Mouse (Mus musculus): ENCODE data around the gene Reg3g. TPM values are rescaled to one million over a fixed set of nuclear protein-coding genes. Genes with fewer than 3 reads are reported as not detected.

Gene Reg3g
- polyA plus RNA-seq, 1 experiment: not detected

DNA sequence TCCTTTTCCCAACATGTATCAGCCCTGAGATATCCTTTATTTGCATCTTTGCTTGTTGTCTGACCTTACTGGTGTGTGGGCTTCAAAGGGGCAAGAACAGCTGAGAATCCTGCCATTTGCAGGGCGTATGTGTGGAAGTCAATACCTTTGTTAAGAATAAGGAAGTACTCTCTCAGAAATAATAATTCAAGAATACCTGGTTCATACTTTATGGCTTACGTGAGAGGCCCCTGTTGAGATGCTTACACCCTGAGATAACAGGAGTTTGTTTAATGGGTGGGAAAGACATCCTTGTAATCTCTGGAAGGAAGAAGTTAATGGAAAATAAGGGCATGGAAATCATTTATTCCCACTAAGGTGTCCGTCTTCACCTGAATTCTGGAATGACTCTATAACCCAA lies 26.0 kb upstream of the Reg3g start:
- no peak overlapping the region for H3ac ChIP-seq (ENCODE audit: control insufficient read depth, insufficient read length, low read depth)
- no peak overlapping the region for H3K4me3 ChIP-seq (ENCODE audit: insufficient read depth, poor library complexity, severe bottlenecking)
- TF ChIP-seq USF1 (IDR thresholded peaks at IDR 0.05; ENCODE audit: low read depth) (no peak), MYOG (IDR thresholded peaks at IDR 0.05; ENCODE audit: control insufficient read depth, extremely low read depth, insufficient read length) (no peak)
- H3K79me2 ChIP-seq (ENCODE audit: control insufficient read depth, insufficient read depth): no peaks in the 10 kb centered on the region
- no peaks in the 10 kb centered on the region for H3K27me3 ChIP-seq (ENCODE audit: control insufficient read depth, insufficient read depth, insufficient read length)
- H3K36me3 ChIP-seq (ENCODE audit: control insufficient read depth, insufficient read depth): no peaks in the 10 kb centered on the region
- H3K79me3 ChIP-seq (ENCODE audit: low read depth): no peaks in the 10 kb centered on the region

GRCm38 (mm10) chr6:78469287-78469686 lies 615 bp upstream of the Reg3g start:
- no peaks in the 10 kb centered on the region for H3K79me3 ChIP-seq (ENCODE audit: low read depth)

GRCm38 (mm10) chr6:78463266-78463665 lies 5.4 kb downstream of the Reg3g start:
- TF ChIP-seq MYOG (IDR thresholded peaks at IDR 0.05; ENCODE audit: control insufficient read depth, extremely low read depth, insufficient read length): no peak
- no peaks in the 10 kb centered on the region for H3K27me3 ChIP-seq (ENCODE audit: control insufficient read depth, insufficient read depth, insufficient read length)
- no peaks in the 10 kb centered on the region for H3K79me3 ChIP-seq (ENCODE audit: low read depth)
- H3ac ChIP-seq (ENCODE audit: control insufficient read depth, insufficient read length, low read depth): no peak overlapping the region
- H3K36me3 ChIP-seq (ENCODE audit: control insufficient read depth, insufficient read depth): no peaks in the 10 kb centered on the region
- H3K79me2 ChIP-seq (ENCODE audit: control insufficient read depth, insufficient read depth): no peaks in the 10 kb centered on the region
- no peak overlapping the region for H3K4me3 ChIP-seq (ENCODE audit: insufficient read depth, poor library complexity, severe bottlenecking)

More at GRCm38 (mm10) chr6:78469287-78469686, 615 bp upstream of the Reg3g start:
- Histone ChIP-seq H3K36me3 (ENCODE audit: control insufficient read depth, insufficient read depth) (no peaks in the 10 kb centered on the region), H3ac (ENCODE audit: control insufficient read depth, insufficient read length, low read depth) (no peak overlapping the region), H3K27me3 (ENCODE audit: control insufficient read depth, insufficient read depth, insufficient read length) (no peaks in the 10 kb centered on the region), H3K79me2 (ENCODE audit: control insufficient read depth, insufficient read depth) (no peaks in the 10 kb centered on the region), H3K4me3 (ENCODE audit: insufficient read depth, poor library complexity, severe bottlenecking) (no peak overlapping the region)
- TF ChIP-seq CEBPB (IDR thresholded peaks at IDR 0.05; ENCODE audit: low read depth) (no peak), CTCF (IDR thresholded peaks at IDR 0.05; ENCODE audit: control insufficient read depth, insufficient read depth, insufficient read length) (no peak), MYOG (IDR thresholded peaks at IDR 0.05; ENCODE audit: control insufficient read depth, extremely low read depth, insufficient read length) (no peak), MAX (IDR thresholded peaks at IDR 0.05) (no peak), USF1 (IDR thresholded peaks at IDR 0.05; ENCODE audit: low read depth) (no peak), FOSL1 (IDR thresholded peaks at IDR 0.05; ENCODE audit: insufficient read depth, low read length, poor library complexity, severe bottlenecking) (no peak), MYOD1 (IDR thresholded peaks at IDR 0.05; ENCODE audit: control insufficient read depth, insufficient read length, low read depth) (no peak)

GRCm38 (mm10) chr6:78462360-78462759 lies 6.3 kb downstream of the Reg3g start:
- Histone ChIP-seq H3K4me3 (ENCODE audit: insufficient read depth, poor library complexity, severe bottlenecking) (no peak overlapping the region), H3K27me3 (ENCODE audit: control insufficient read depth, insufficient read depth, insufficient read length) (no peaks in the 10 kb centered on the region), H3K36me3 (ENCODE audit: control insufficient read depth, insufficient read depth) (no peaks in the 10 kb centered on the region), H3K79me2 (ENCODE audit: control insufficient read depth, insufficient read depth) (no peaks in the 10 kb centered on the region), H3ac (ENCODE audit: control insufficient read depth, insufficient read length, low read depth) (no peak overlapping the region), H3K79me3 (ENCODE audit: low read depth) (no peaks in the 10 kb centered on the region)
- TF ChIP-seq MYOG (IDR thresholded peaks at IDR 0.05; ENCODE audit: control insufficient read depth, extremely low read depth, insufficient read length) (no peak), CEBPB (IDR thresholded peaks at IDR 0.05; ENCODE audit: low read depth) (no peak), CTCF (IDR thresholded peaks at IDR 0.05; ENCODE audit: control insufficient read depth, insufficient read depth, insufficient read length) (no peak), MYOD1 (IDR thresholded peaks at IDR 0.05; ENCODE audit: control insufficient read depth, insufficient read length, low read depth) (no peak), FOSL1 (IDR thresholded peaks at IDR 0.05; ENCODE audit: insufficient read depth, low read length, poor library complexity, severe bottlenecking) (no peak), USF1 (IDR thresholded peaks at IDR 0.05; ENCODE audit: low read depth) (no peak), MAX (IDR thresholded peaks at IDR 0.05) (no peak)

GRCm38 (mm10) chr6:78460191-78460825 lies 8.4 kb downstream of the Reg3g start:
- H3K27me3 ChIP-seq (ENCODE audit: control insufficient read depth, insufficient read depth, insufficient read length): no peaks in the 10 kb centered on the region
- no peak for TF ChIP-seq CTCF (IDR thresholded peaks at IDR 0.05; ENCODE audit: control insufficient read depth, insufficient read depth, insufficient read length)
- TF ChIP-seq USF1 (IDR thresholded peaks at IDR 0.05; ENCODE audit: low read depth): no peak
- no peak for TF ChIP-seq MYOD1 (IDR thresholded peaks at IDR 0.05; ENCODE audit: control insufficient read depth, insufficient read length, low read depth)
- TF ChIP-seq CEBPB (IDR thresholded peaks at IDR 0.05; ENCODE audit: low read depth): no peak
- no peak for TF ChIP-seq MAX (IDR thresholded peaks at IDR 0.05)
- no peak for TF ChIP-seq MYOG (IDR thresholded peaks at IDR 0.05; ENCODE audit: control insufficient read depth, extremely low read depth, insufficient read length)
- no peak for TF ChIP-seq FOSL1 (IDR thresholded peaks at IDR 0.05; ENCODE audit: insufficient read depth, low read length, poor library complexity, severe bottlenecking)
- no peaks in the 10 kb centered on the region for H3K79me3 ChIP-seq (ENCODE audit: low read depth)
- H3K79me2 ChIP-seq (ENCODE audit: control insufficient read depth, insufficient read depth): no peaks in the 10 kb centered on the region
- no peak overlapping the region for H3K4me3 ChIP-seq (ENCODE audit: insufficient read depth, poor library complexity, severe bottlenecking)
- no peaks in the 10 kb centered on the region for H3K36me3 ChIP-seq (ENCODE audit: control insufficient read depth, insufficient read depth)
- no peak overlapping the region for H3ac ChIP-seq (ENCODE audit: control insufficient read depth, insufficient read length, low read depth)

- Histone ChIP-seq H3K79me3 (ENCODE audit: low read depth) (no peaks in the 10 kb centered on the region), H3K4me3 (ENCODE audit: insufficient read depth, poor library complexity, severe bottlenecking) (no peak overlapping the region), H3K36me3 (ENCODE audit: control insufficient read depth, insufficient read depth) (no peaks in the 10 kb centered on the region), H3K79me2 (ENCODE audit: control insufficient read depth, insufficient read depth) (no peaks in the 10 kb centered on the region), H3K27me3 (ENCODE audit: control insufficient read depth, insufficient read depth, insufficient read length) (no peaks in the 10 kb centered on the region), H3ac (ENCODE audit: control insufficient read depth, insufficient read length, low read depth) (no peak overlapping the region)
- TF ChIP-seq FOSL1 (IDR thresholded peaks at IDR 0.05; ENCODE audit: insufficient read depth, low read length, poor library complexity, severe bottlenecking) (no peak), USF1 (IDR thresholded peaks at IDR 0.05; ENCODE audit: low read depth) (no peak), CTCF (IDR thresholded peaks at IDR 0.05; ENCODE audit: control insufficient read depth, insufficient read depth, insufficient read length) (no peak), MYOD1 (IDR thresholded peaks at IDR 0.05; ENCODE audit: control insufficient read depth, insufficient read length, low read depth) (no peak), CEBPB (IDR thresholded peaks at IDR 0.05; ENCODE audit: low read depth) (no peak)
Measured at GRCm38 (mm10) chr6:78452804-78453203, 15.9 kb downstream of the Reg3g start.

All from C2C12 (cell line).